Mouse (Mus musculus) 3T3-L1 (cell line): ENCODE measurements at regions not wholly inside any gene's neighbourhood (a gene's known extent, or its start where the extent isn't known, plus 50 kb on each side); places are given as distances from the start of the nearest gene placed in this dataset.

Experiments
- DNase-seq: peaks from one replicate; pipeline ENCODE4 v3.0.0-alpha.2; 2015; ENCODE audit warnings: low read depth, low spot score

GRCm38 (mm10) chr1:7591327-7591726 lies 2783.6 kb downstream of the Gm37988 start:
- no peak for DNase-seq
